Mouse (Mus musculus): ENCODE measurements around the gene Gtf2a2. TPM values are rescaled to one million over a fixed set of nuclear protein-coding genes. Genes with fewer than 3 reads are reported as not detected.
A peak's percentile ranks its signal among the peaks of the same experiment; 100 is the strongest.

The Gtf2a2 gene
- total RNA-seq, 2 experiments from 2014 or later, result 52.5 to 58.4 TPM

GRCm38 (mm10) chr9:69994547-69994946, 17.8 kb upstream of the Gtf2a2 start:
- TF ChIP-seq CTCF (IDR thresholded peaks at IDR 0.05), result no peak
- intact Hi-C loops (cut with DNase I), result no loop called here
- no peak overlapping the region for H3K27ac ChIP-seq
- no peak for DNase-seq (ENCODE audit: extremely low spot score in 1 of 2, low spot score in 2 of 2)
- no peak overlapping the region for H3K4me3 ChIP-seq

- intact Hi-C loops (cut with DNase I), result no loop called here
- no peak overlapping the region for H3K4me3 ChIP-seq
- peak; percentile 37 for TF ChIP-seq CTCF (IDR thresholded peaks at IDR 0.05)
- no peak overlapping the region for H3K27ac ChIP-seq
- no peak for DNase-seq (ENCODE audit: extremely low spot score in 1 of 2, low spot score in 2 of 2)
These were observed 13.0 kb upstream of the Gtf2a2 start for GRCm38 (mm10) chr9:69999318-69999717.

- intact Hi-C loops (cut with DNase I), result no loop called here
- TF ChIP-seq CTCF (IDR thresholded peaks at IDR 0.05), result no peak
- no peak overlapping the region for H3K27ac ChIP-seq
- no peak overlapping the region for H3K4me3 ChIP-seq
- no peak for DNase-seq (ENCODE audit: extremely low spot score in 1 of 2, low spot score in 2 of 2)
These were observed 8.8 kb upstream of the Gtf2a2 start for GRCm38 (mm10) chr9:70003516-70003915.

- Histone ChIP-seq H3K4me3 (no peak overlapping the region), H3K27ac (no peak overlapping the region)
- TF ChIP-seq CTCF (IDR thresholded peaks at IDR 0.05), result no peak
- intact Hi-C loops (cut with DNase I), result no loop called here
- no peak for DNase-seq (ENCODE audit: extremely low spot score in 1 of 2, low spot score in 2 of 2)
These were observed 5.4 kb upstream of the Gtf2a2 start for GRCm38 (mm10) chr9:70006984-70007383.

GRCm38 (mm10) chr9:70007506-70008248, 4.7 kb upstream of the Gtf2a2 start:
- TF ChIP-seq CTCF (IDR thresholded peaks at IDR 0.05), result no peak
- H3K27ac ChIP-seq, result no peak overlapping the region
- H3K4me3 ChIP-seq, result no peak overlapping the region
- intact Hi-C loops (cut with DNase I), result no loop called here
- DNase-seq (ENCODE audit: extremely low spot score in 1 of 2, low spot score in 2 of 2), result no peak

- Histone ChIP-seq H3K27ac (no peak overlapping the region), H3K4me3 (no peak overlapping the region)
- DNase-seq (ENCODE audit: extremely low spot score in 1 of 2, low spot score in 2 of 2), result no peak
- intact Hi-C loops (cut with DNase I), result loop anchor here (10.0 kb wide), 1 partner anchor 495 kb away; the partner anchor contains the start of gene Rnf111
- no peak for TF ChIP-seq CTCF (IDR thresholded peaks at IDR 0.05)
These were observed 2.5 kb upstream of the Gtf2a2 start for GRCm38 (mm10) chr9:70009754-70010304.

GRCm38 (mm10) chr9:70010781-70011473, 1.4 kb upstream of the Gtf2a2 start:
- intact Hi-C loops (cut with DNase I), result loop anchor here (10.0 kb wide), 1 partner anchor 494 kb away; the partner anchor contains the start of gene Rnf111
- DNase-seq (ENCODE audit: extremely low spot score in 1 of 2, low spot score in 2 of 2), result no peak
- no peak overlapping the region for H3K27ac ChIP-seq
- H3K4me3 ChIP-seq, result no peak overlapping the region
- no peak for TF ChIP-seq CTCF (IDR thresholded peaks at IDR 0.05)

- peak overlapping the region; percentile 48; the same call in 1 of the 2 replicates for H3K27ac ChIP-seq
- intact Hi-C loops (cut with DNase I), result loop anchor here (10.0 kb wide), 1 partner anchor 493 kb away; the partner anchor contains the start of gene Rnf111
These were observed 578 bp upstream of the Gtf2a2 start for GRCm38 (mm10) chr9:70011537-70012407.

GRCm38 (mm10) chr9:70015632-70016031, 3.3 kb downstream of the Gtf2a2 start:
- Histone ChIP-seq H3K27ac (no peak overlapping the region), H3K4me3 (no peak overlapping the region)
- intact Hi-C loops (cut with DNase I), result loop anchor here (5.0 to 10.0 kb wide), 3 partner anchors 67 to 489 kb away; partner anchors contain the start of gene Rnf111
- DNase-seq (ENCODE audit: extremely low spot score in 1 of 2, low spot score in 2 of 2), result no peak
- no peak for TF ChIP-seq CTCF (IDR thresholded peaks at IDR 0.05)

More at GRCm38 (mm10) chr9:70011537-70012407, 578 bp upstream of the Gtf2a2 start:
- no peak for DNase-seq (ENCODE audit: extremely low spot score in 1 of 2, low spot score in 2 of 2)
- H3K4me3 ChIP-seq, result peak overlapping the region; percentile 94
- TF ChIP-seq CTCF (IDR thresholded peaks at IDR 0.05), result no peak

- Histone ChIP-seq H3K27ac (no peak overlapping the region), H3K4me3 (no peak overlapping the region)
- peak; percentile 73 for TF ChIP-seq CTCF (IDR thresholded peaks at IDR 0.05)
- no peak for DNase-seq (ENCODE audit: extremely low spot score in 1 of 2, low spot score in 2 of 2)
- intact Hi-C loops (cut with DNase I), result loop anchor here (5.0 to 10.0 kb wide), 3 partner anchors 63 to 486 kb away; partner anchors contain the start of gene Rnf111
These were observed 6.5 kb downstream of the Gtf2a2 start for GRCm38 (mm10) chr9:70018879-70019278.

GRCm38 (mm10) chr9:70021610-70022009, 9.3 kb downstream of the Gtf2a2 start:
- TF ChIP-seq CTCF (IDR thresholded peaks at IDR 0.05), result no peak
- DNase-seq (ENCODE audit: extremely low spot score in 1 of 2, low spot score in 2 of 2), result no peak
- Histone ChIP-seq H3K27ac (no peak overlapping the region), H3K4me3 (no peak overlapping the region)
- intact Hi-C loops (cut with DNase I), result no loop called here

All from left cerebral cortex, adult 2 months (tissue).